Mouse (Mus musculus) ES-Bruce4 (cell line): ENCODE results near the gene Crabp2. TPM values are rescaled to one million over a fixed set of nuclear protein-coding genes. Genes with fewer than 3 reads are reported as not detected.
A peak's percentile ranks its signal among the peaks of the same experiment; 100 is the strongest.

Experiments used
- H3K27ac ChIP-seq: 2 replicates; pipeline ENCODE4 v1.5.1; 2012; ENCODE audit warnings: low read length, inconsistent platforms; ENCODE audit not compliant: insufficient read depth
- H3K27me3 ChIP-seq: 2 replicates; pipeline ENCODE4 v1.6.1; 2012; ENCODE audit warnings: mild to moderate bottlenecking, low read length, inconsistent platforms; ENCODE audit not compliant: control insufficient read depth, poor library complexity, insufficient read depth, severe bottlenecking
- H3K36me3 ChIP-seq: 2 replicates; pipeline ENCODE4 v1.6.1; 2012; ENCODE audit warnings: inconsistent platforms, mild to moderate bottlenecking, low read length, moderate library complexity; ENCODE audit not compliant: control insufficient read depth, poor library complexity, insufficient read depth, severe bottlenecking
- H3K4me1 ChIP-seq: one replicate; pipeline ENCODE4 v1.8.1; 2011; ENCODE audit warnings: low read length; ENCODE audit not compliant: control insufficient read depth, insufficient read depth
- H3K4me3 ChIP-seq: 2 replicates; pipeline ENCODE4 v1.5.1; 2011; ENCODE audit warnings: low read depth, mild to moderate bottlenecking, low read length
- H3K9ac ChIP-seq: 2 replicates; pipeline ENCODE4 v1.6.1; 2012; ENCODE audit warnings: low read depth, mild to moderate bottlenecking, inconsistent platforms; ENCODE audit not compliant: poor library complexity, severe bottlenecking
- H3K9me3 ChIP-seq: replicated peaks from 2 replicates; pipeline ENCODE4 v1.6.1; 2012; ENCODE audit warnings: mild to moderate bottlenecking, low read length, inconsistent platforms; ENCODE audit not compliant: control insufficient read depth, poor library complexity, insufficient read depth, severe bottlenecking
- CTCF ChIP-seq: IDR thresholded peaks from one replicate; pipeline ENCODE4 v1.8.1; 2011; ENCODE audit warnings: low read depth, low read length
- EP300 ChIP-seq: IDR thresholded peaks from 2 replicates; pipeline ENCODE4 v1.6.1; 2011; ENCODE audit warnings: low read depth, low read length; ENCODE audit not compliant: insufficient read depth
- POLR2A ChIP-seq: IDR thresholded peaks from one replicate; pipeline ENCODE4 v1.8.1; 2011; ENCODE audit warnings: low read length; ENCODE audit not compliant: insufficient read depth
- polyA plus RNA-seq: library from polyadenylated mRNA; stranded (reverse); fragments of >200 nt; gene quantifications from 2 replicates; pipeline ENCODE4 v1.2.4, GENCODE M21; 2011; ENCODE audit warnings: low read depth; ENCODE audit not compliant: missing spikeins, insufficient read depth, insufficient read length

Crabp2 gene
- polyA plus RNA-seq, 1 experiment: 12.0 TPM

DNA sequence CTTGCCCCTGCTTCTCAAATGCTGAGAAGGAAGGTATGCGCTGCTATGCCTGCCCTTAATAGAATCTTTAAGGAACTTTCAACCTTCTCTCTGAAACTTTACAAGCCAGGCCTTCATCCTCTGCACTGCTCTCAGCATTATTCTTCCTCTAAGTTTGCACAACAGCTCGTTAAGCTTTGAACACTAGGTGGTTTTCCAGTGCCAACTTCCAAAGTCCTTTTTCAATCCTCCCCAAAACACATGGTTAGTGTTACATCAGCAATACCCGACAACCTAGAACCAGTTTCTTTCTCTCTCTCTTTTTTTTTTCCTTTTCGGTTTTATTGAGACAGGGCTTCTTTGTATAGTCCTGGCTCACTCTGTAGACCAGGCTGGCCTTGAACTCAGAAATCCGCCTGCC is 14.4 kb upstream of the Crabp2 start:
- Histone ChIP-seq H3K4me3 (no peak overlapping the region), H3K9ac (no peak overlapping the region), H3K27me3 (no peaks in the 10 kb centered on the region), H3K4me1 (peaks cover 2% of the 10 kb centered on the region), H3K9me3 (no peaks in the 10 kb centered on the region), H3K36me3 (peaks cover 55% of the 10 kb centered on the region), H3K27ac (no peak overlapping the region)
- TF ChIP-seq EP300: no peak
- TF ChIP-seq POLR2A: no peak
- no peak for TF ChIP-seq CTCF

DNA sequence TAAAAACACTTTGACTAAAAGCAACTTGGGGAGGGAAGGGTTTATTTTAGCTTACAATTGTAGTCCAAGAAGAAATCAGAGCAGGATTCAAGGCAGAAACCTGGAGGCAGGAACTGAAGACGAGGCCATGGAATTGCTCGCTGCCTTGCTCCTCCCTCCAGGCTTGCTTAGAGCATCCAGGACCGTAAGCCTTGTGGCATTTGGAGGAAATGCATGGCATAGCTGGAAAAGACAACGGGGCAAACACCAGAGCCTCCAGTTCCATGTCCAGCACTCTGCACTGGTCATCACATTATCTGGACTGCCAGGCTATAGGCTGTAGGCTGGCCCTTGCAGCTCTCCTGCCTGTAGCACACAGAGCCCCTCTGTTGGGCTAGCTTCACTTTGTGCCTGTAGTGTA is 14.0 kb upstream of the Crabp2 start:
- TF ChIP-seq CTCF: no peak
- TF ChIP-seq POLR2A: no peak
- TF ChIP-seq EP300: no peak
- Histone ChIP-seq H3K27me3 (no peaks in the 10 kb centered on the region), H3K27ac (no peak overlapping the region), H3K9ac (no peak overlapping the region), H3K36me3 (peaks cover 60% of the 10 kb centered on the region), H3K4me1 (peaks cover 2% of the 10 kb centered on the region), H3K4me3 (no peak overlapping the region), H3K9me3 (no peaks in the 10 kb centered on the region)

DNA sequence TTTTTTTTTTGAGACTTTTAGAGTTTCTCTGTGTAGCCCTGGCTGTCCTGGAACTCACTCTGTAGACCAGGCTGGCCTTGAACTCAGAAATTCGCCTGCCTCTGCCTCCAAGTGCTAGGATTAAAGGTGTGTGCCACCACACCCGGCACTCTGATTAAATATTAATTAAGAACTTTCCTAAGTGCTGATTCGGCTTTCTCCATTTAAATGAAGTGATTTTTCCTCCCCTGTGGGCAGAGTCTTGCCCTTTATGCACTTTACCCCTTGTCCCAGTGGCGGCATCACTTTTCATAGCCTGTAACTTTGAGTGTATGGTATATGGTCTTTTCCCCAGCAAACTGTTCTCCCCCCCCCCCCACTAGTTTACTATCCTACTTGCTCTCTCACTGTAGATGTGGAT is 13.3 kb upstream of the Crabp2 start:
- Histone ChIP-seq H3K27ac (no peak overlapping the region), H3K27me3 (no peaks in the 10 kb centered on the region), H3K9ac (no peak overlapping the region), H3K36me3 (peaks cover 65% of the 10 kb centered on the region), H3K9me3 (no peaks in the 10 kb centered on the region), H3K4me1 (peaks cover 2% of the 10 kb centered on the region), H3K4me3 (no peak overlapping the region)
- TF ChIP-seq EP300 (no peak), CTCF (no peak), POLR2A (no peak)

DNA sequence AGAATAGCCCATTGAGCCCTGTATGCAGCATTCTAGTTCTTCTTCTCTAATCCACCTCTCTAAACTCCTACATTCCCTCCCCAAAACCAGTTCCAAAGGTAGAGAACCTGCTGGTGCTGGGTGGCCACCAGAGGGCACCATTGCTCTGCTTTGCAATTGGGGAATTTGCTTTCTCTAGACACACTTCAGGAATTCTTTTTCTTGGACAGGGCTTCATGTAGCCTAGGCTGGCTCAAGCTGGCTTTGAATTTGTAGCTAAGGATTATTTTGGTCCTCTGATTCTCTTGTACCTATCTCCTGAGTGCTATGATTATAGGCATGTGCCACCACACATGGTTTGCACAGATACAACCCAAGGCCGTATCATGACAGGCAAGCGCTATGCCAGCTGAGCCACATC is 12.7 kb upstream of the Crabp2 start:
- TF ChIP-seq EP300: no peak
- peak; percentile 88 for TF ChIP-seq CTCF

DNA sequence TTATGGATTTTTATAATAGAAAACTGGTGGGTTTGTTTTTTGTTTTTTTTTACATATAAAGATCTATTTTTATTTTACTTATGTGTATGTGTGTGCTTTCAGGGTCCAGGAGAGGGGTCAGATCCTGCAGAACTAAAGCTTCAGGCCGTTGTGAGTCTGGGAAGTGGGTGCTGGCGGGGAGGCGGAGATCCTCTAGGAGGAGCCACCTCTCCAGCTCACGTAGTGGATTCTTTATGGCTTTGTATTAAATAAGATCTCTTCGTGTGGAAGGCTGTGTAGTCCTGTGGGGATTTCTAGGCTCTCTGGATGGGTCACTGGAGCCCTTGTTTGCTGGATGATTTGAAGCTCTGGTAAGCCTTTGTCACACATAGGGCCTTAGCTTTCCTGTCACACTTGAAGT is 7.9 kb upstream of the Crabp2 start:
- H3K36me3 ChIP-seq: peaks cover 52% of the 10 kb centered on the region

More for the DNA sequence above, 12.7 kb upstream of the Crabp2 start:
- Histone ChIP-seq H3K4me1 (peaks cover 2% of the 10 kb centered on the region), H3K27ac (no peak overlapping the region), H3K9ac (no peak overlapping the region), H3K9me3 (no peaks in the 10 kb centered on the region), H3K27me3 (no peaks in the 10 kb centered on the region), H3K4me3 (no peak overlapping the region), H3K36me3 (peaks cover 67% of the 10 kb centered on the region)

DNA sequence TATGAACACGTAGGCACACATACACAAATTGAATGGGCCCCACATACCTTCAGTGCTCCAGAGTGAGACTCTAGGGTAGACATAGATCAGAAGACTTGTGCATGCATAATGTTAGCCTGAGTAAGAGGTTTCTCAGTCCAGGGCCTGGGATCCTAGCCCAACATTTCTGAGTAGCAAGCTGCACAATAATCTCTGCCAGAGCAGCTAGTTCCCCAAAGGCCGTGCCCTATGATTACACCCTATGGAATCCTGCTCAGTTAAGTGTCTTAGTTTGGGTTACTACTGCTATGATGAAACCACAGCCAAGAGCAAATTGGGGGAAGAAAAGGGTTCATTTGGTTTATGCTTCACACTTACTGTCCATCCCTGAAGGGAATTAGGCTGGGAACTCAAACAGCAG is 6.0 kb upstream of the Crabp2 start:
- H3K36me3 ChIP-seq: peaks cover 46% of the 10 kb centered on the region
- H3K4me1 ChIP-seq: peaks cover 9% of the 10 kb centered on the region
- TF ChIP-seq CTCF (no peak), EP300 (no peak), POLR2A (no peak)
- no peak overlapping the region for H3K9ac ChIP-seq
- H3K4me3 ChIP-seq: no peak overlapping the region
- no peaks in the 10 kb centered on the region for H3K9me3 ChIP-seq
- H3K27ac ChIP-seq: no peak overlapping the region
- no peaks in the 10 kb centered on the region for H3K27me3 ChIP-seq

More for the DNA sequence above, 7.9 kb upstream of the Crabp2 start:
- peaks cover 7% of the 10 kb centered on the region for H3K4me1 ChIP-seq
- no peak for TF ChIP-seq EP300
- TF ChIP-seq POLR2A: no peak
- TF ChIP-seq CTCF: no peak
- no peak overlapping the region for H3K4me3 ChIP-seq
- no peak overlapping the region for H3K9ac ChIP-seq
- H3K27me3 ChIP-seq: no peaks in the 10 kb centered on the region
- no peaks in the 10 kb centered on the region for H3K9me3 ChIP-seq
- H3K27ac ChIP-seq: no peak overlapping the region

DNA sequence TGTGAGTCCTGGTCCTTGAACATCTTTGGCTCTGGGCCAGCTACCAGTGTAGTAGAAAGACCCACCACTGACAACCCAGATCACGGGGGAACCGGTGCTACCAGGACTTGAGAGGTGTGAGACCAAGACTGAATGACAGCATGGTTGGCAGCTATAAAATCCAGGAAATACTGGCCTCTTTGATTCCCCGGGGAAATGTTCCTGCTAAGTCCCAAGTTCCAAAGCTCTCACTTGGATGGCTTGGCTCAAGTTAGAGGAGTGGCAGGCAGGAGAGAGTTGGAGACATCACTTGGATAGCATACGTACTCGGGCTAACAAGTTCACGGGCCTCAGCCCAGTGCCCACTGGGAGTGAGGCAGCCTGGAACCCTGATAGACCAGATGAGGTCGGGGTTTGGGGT is 4.9 kb upstream of the Crabp2 start:
- TF ChIP-seq POLR2A: no peak
- no peak for TF ChIP-seq EP300
- no peak for TF ChIP-seq CTCF
- Histone ChIP-seq H3K36me3 (peaks cover 35% of the 10 kb centered on the region), H3K9ac (no peak overlapping the region), H3K27ac (no peak overlapping the region), H3K9me3 (no peaks in the 10 kb centered on the region), H3K27me3 (no peaks in the 10 kb centered on the region; the same call in 1 of the 2 replicates), H3K4me1 (peaks cover 10% of the 10 kb centered on the region), H3K4me3 (no peak overlapping the region)
